In genomic region chr14:34905697-34906096, GRCm38 (mm10) we compare ENCODE assay signal across 14 mouse cellular contexts.
DNase-seq lines count a peak whose midpoint lies in the region.
"Had no signal": no experiment of that assay in that cellular context is flagged by ENCODE, and none has a peak within 500 bp of the region (broad histone marks: within the 10 kb centered on the region; RNA-seq: fewer than 3 reads in every experiment).

No protein-coding gene starts in this region.

- peak; percentile 58 to 66 for DNase-seq in cerebellum, postnatal 10 days
- DNase-seq in cerebellum, adult 8-10 months, result no peak
- DNase-seq in cerebellum, postnatal 25 days, result peak; percentile 18 to 31
- DNase-seq in cerebellum, adult 9-10 months, result no peak
- DNase-seq: adrenal gland, adult 2 months; adrenal gland, adult 8-10 months; adrenal gland, postnatal 10 days; adrenal gland, postnatal 14 days; adrenal gland, postnatal 25 days; adrenal gland, postnatal 36 days; B cell, adult 2 months; cerebellum, adult 11 months; cerebellum, adult 11-12 months; cerebellum, adult 18-20 months had no signal

Comparison
In these comparisons a context has a peak if more than half of its experiments do, and no peak if none do; other contexts are left out.
1. DNase-seq: peak in cerebellum, postnatal 10 days (2 of 2) and cerebellum, postnatal 25 days (2 of 2); none in cerebellum, adult 8-10 months (single experiment) and cerebellum, adult 9-10 months (single experiment).